Mouse (Mus musculus) heart, postnatal 0 days (tissue): ENCODE data around the gene 9630041A04Rik.

ENCODE experiments used
- CTCF ChIP-seq: IDR thresholded peaks from 2 replicates; pipeline ENCODE4 v1.5.1; 2016; ENCODE audit warnings: antibody characterized with exemption, control low read depth, low read depth
- EP300 ChIP-seq: IDR thresholded peaks from 2 replicates; pipeline ENCODE4 v1.6.1; 2016; ENCODE audit warnings: antibody characterized with exemption, low read depth

DNA sequence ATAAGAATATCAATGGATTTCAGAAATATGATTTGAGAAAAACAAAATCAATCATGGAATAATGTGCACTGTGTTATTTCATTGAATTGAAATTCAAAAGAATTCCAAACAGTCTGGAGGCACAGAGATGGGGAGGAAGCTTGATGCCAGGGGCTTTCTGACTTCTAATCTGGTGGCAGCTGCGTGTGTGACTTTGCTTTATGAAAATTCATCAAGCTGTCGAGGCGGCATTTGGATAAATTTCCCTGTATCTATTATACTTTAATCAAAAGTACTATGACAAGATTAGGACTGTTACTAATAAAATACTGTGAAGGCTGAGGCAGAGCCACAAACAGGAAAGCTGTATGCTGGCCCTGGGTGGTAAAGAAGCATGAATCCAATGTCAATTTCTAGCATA is 41.8 kb downstream of the 9630041A04Rik start:
- TF ChIP-seq CTCF (no peak), EP300 (no peak)
